Mouse (Mus musculus) heart, adult 10 weeks (tissue): ENCODE data around the gene Nfrkb. TPM values are rescaled to one million over a fixed set of nuclear protein-coding genes. Genes with fewer than 3 reads are reported as not detected.

Experiments used
- polyA plus RNA-seq: library from polyadenylated mRNA; stranded (reverse); fragments of 350-450 nt; fragmentation: Illumina TruSeq; extraction: RNeasy Lipid Tissue Mini Kit (QIAGEN cat#74804); gene quantifications from one replicate; pipeline ENCODE4 v1.2.3, GENCODE M21; 2014; ENCODE audit warnings: low read depth, low replicate concordance

Gene Nfrkb
- polyA plus RNA-seq, result 9.7 TPM

DNA sequence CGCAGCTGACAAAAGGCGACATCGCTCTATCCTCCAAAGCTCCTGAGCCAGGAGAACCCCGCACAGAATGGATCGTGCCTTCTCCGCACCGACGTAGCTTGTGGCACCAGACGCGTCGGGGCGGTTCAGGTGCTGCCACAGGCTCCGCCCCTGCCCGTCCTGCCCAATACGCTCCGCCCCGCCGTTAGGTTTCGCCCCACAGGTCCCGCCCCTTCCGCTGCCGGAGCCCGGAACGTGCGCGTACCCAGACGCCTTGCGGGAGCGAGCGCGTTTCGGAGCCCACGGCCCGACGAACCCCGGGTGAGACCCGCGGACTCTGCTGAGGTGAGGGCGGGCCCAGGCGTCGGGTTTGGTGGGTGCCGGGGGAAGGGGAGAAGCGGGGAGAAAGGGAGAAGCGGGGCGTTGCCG is at the start of gene Nfrkb:
Gene Nfrkb (plus strand): TSS at position 246 of the 408 bp plus-strand sequence.

DNA sequence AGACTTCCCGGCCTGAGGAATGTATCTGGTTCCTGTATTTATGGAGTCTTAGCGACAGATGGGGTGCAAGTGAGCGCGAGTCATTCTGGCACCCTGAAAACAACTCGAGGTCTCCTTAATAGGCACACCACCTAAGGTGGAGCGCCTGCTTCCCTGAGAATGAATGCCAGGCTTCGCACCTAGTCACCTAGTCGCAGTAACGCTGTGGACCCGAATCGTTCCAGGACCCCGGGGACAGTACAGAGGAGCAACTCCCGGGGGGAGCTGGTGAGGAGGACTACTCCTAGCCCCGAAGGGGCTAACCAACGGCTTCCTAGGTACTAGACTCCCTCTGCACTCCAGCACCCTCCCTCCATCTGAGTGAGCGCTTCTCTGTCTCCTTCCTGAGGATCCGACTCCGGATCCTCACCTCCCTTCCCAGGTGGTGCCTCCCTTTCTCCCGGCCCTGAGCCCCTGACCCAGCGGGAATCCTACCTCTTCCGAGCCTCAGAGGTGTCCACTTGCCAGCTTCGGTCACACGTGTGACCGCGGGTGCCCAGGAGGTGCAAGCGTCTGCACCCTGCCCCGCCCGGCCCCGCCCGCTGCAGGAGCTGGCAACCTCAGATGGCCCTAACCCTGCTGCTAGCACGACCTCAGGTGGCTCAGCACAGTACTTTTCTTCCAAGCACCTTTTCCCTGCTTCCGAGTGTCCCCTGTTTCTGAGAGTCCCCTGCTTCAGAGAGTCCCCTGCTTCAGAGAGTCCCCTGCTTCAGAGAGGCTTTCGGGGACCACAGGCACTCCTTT is 77.9 kb downstream of the Nfrkb start, which contains the start of gene Tmem45b:
Gene Tmem45b (minus strand): TSS at position 771 of the 783 bp plus-strand sequence.

Other genes with a start within 250 kb of the Nfrkb start
- 297 TPM for gene Aplp2, start 174.4 kb upstream of the Nfrkb start, polyA plus RNA-seq
- gene Prdm10, start 105.7 kb upstream of the Nfrkb start, polyA plus RNA-seq, result 4.9 TPM
- 0.84 TPM for gene Tmem45b, start 78.3 kb downstream of the Nfrkb start, polyA plus RNA-seq